Mouse (Mus musculus) forebrain, embryonic 14.5 days (tissue): ENCODE measurements around the gene Cck. TPM values are rescaled to one million over a fixed set of nuclear protein-coding genes. Genes with fewer than 3 reads are reported as not detected.

Experiments
- ATAC-seq: fragments of 200-750 bp; cut with Nextera tagmentation; 2 replicates; pipeline ENCODE4 v1.8.0; 2017; ENCODE audit warnings: mild to moderate bottlenecking, moderate library complexity
- DNase-seq: peaks from one replicate; pipeline ENCODE4 v3.0.0-alpha.2; 2015; ENCODE audit warnings: low spot score
- H3K27ac ChIP-seq: fragments of 300-500 bp; sonication (generic); 2 replicates; pipeline ENCODE4 v1.5.1; 2014; ENCODE audit warnings: low read depth, mild to moderate bottlenecking, control low read depth, low read length, moderate library complexity
- H3K27me3 ChIP-seq: fragments of 300-500 bp; sonication (generic); replicated peaks from 2 replicates; pipeline ENCODE4 v1.6.1; 2014; ENCODE audit warnings: low read length, control low read depth, mixed read lengths; ENCODE audit not compliant: control insufficient read depth, insufficient read depth
- H3K36me3 ChIP-seq: fragments of 300-500 bp; sonication (generic); 2 replicates; pipeline ENCODE4 v1.6.1; 2014; ENCODE audit warnings: low read length, control low read depth; ENCODE audit not compliant: control insufficient read depth, insufficient read depth
- H3K4me1 ChIP-seq: fragments of 300-500 bp; sonication (generic); 2 replicates; pipeline ENCODE4 v1.6.1; 2014; ENCODE audit warnings: antibody characterized with exemption, low read length, control low read depth; ENCODE audit not compliant: control insufficient read depth, insufficient read depth
- H3K4me2 ChIP-seq: fragments of 300-500 bp; sonication (generic); 2 replicates; pipeline ENCODE4 v1.6.1; 2014; ENCODE audit warnings: mild to moderate bottlenecking, control low read depth, low read length
- H3K4me3 ChIP-seq: fragments of 300-500 bp; sonication (generic); 2 replicates; pipeline ENCODE4 v1.5.1; 2014; ENCODE audit warnings: low read depth, low read length, control low read depth
- H3K9ac ChIP-seq: fragments of 300-500 bp; sonication (generic); 2 replicates; pipeline ENCODE4 v1.6.1; 2014; ENCODE audit warnings: mild to moderate bottlenecking, low read length, control low read depth, moderate library complexity
- H3K9me3 ChIP-seq: fragments of 300-500 bp; sonication (generic); replicated peaks from 2 replicates; pipeline ENCODE4 v1.6.1; 2016; ENCODE audit warnings: low read length, control low read depth, mixed read lengths; ENCODE audit not compliant: control insufficient read depth
- WGBS: fragments of 180-500 bp; shearing (Covaris S2); extraction: QIAGEN DNeasy Blood & Tissue Kit; methylation state at CpG from one replicate; pipeline ENCODE4 v1.1.7; 2014; 5-methylcytosine and 5-hydroxymethylcytosine counted together
- polyA plus RNA-seq: library from polyadenylated mRNA; unstranded; fragments of >200 nt; fragmentation: Nextera tagmentation; extraction: Ambion mirVana; gene quantifications from 2 replicates; pipeline ENCODE4 v1.2.1, GENCODE M21; 2014

Gene Cck
- polyA plus RNA-seq, result 27.1 and 30.2 TPM in 2 replicates

DNA sequence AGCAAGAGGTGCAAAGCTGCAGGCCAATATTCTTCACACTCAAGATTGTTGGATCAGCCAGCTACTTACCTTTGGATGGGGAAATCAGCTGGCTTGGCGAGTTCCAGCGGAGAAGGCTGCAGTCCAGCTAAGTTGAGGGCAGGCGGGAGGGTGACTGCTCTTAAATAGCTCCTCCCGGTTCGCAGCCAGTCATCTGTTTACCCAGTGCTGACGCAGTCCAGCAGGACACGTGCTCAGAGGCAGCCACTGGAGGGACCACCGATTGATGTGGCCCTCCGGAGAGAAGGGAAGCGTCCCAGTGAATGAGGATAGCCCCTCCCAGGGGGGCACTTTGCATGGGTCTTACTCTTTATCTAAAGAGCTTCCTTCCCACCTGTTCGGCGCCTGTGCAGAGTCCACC lies at the start of gene Cck:
TSS of gene Cck (minus strand) at position 166 of the 400 bp plus-strand sequence.
- H3K9ac ChIP-seq, result peak within 1 kb of the TSS; percentile 55; the same call in 1 of the 2 replicates
- peaks cover 9% of the 10 kb centered on the region for H3K4me1 ChIP-seq
- DNase-seq, result no peak
- H3K9me3 ChIP-seq, result no peaks in the 10 kb centered on the region
- peak within 1 kb of the TSS; percentile 52 for H3K4me2 ChIP-seq
- peak within 1 kb of the TSS; percentile 31 for H3K4me3 ChIP-seq
- 6% methylated on average over 12 of the region's 12 CpGs for WGBS
- no peaks in the 10 kb centered on the region for H3K36me3 ChIP-seq
- ATAC-seq, result 0 out of 2 replicates have a peak, but pooled peaks have one; percentile 46
- H3K27me3 ChIP-seq, result peaks cover 40% of the 10 kb centered on the region
- no peak within 1 kb of the TSS for H3K27ac ChIP-seq

DNA sequence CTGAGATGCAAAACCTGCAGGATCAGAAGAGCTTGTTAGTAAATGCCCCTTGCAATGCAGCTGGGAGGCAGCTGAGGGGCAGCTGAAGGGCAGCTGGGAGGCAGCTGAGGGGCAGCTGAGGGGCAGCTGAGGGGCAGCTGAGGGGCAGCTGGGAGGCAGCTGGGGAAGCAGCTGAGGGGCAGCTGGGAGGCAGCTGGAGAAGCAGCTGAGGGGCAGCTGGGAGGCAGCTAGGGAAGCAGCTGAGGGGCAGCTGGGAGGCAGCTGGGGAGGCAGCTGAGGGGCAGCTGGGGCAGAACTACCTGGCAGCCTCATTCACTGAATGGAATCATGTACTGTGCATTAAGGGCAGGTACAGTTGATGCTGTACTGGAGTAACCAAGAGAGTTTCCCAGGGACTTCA lies 46.0 kb upstream of the Cck start:
- Histone ChIP-seq H3K4me3 (no peak overlapping the region), H3K36me3 (no peaks in the 10 kb centered on the region), H3K9ac (no peak overlapping the region), H3K4me1 (no peaks in the 10 kb centered on the region), H3K27me3 (no peaks in the 10 kb centered on the region), H3K9me3 (peaks cover 4% of the 10 kb centered on the region; the same call in 1 of the 2 replicates), H3K27ac (no peak overlapping the region), H3K4me2 (no peak overlapping the region)
- ATAC-seq (no peak), DNase-seq (no peak)

DNA sequence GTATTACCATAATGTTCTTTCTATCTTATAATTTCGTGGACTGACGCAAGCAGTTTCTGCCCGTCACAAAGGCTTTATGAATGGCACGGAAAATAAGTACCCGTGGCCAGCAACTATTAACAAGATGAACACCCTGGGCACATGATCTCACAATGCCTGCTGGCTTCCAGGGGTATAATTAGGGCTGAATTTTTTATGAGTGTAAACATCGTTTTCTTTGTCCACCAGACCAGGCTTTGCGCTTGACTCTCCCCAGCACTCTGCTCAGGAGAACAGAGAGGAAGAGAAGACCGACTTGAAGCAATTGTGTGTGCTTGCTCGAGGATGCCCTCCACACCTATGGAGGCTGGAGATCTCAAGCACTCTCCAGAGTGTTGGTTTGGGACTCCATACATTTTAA lies 37.1 kb upstream of the Cck start:
- Histone ChIP-seq H3K36me3 (no peaks in the 10 kb centered on the region), H3K4me1 (no peaks in the 10 kb centered on the region), H3K9ac (no peak overlapping the region), H3K27ac (no peak overlapping the region), H3K4me2 (no peak overlapping the region), H3K4me3 (no peak overlapping the region), H3K27me3 (no peaks in the 10 kb centered on the region), H3K9me3 (peaks cover 6% of the 10 kb centered on the region; the same call in 1 of the 2 replicates)
- 32% methylated on average over 9 of the region's 9 CpGs for WGBS
- DNase-seq (peak; percentile 39), ATAC-seq (0 out of 2 replicates have a peak, but pooled peaks have one; percentile 34)

DNA sequence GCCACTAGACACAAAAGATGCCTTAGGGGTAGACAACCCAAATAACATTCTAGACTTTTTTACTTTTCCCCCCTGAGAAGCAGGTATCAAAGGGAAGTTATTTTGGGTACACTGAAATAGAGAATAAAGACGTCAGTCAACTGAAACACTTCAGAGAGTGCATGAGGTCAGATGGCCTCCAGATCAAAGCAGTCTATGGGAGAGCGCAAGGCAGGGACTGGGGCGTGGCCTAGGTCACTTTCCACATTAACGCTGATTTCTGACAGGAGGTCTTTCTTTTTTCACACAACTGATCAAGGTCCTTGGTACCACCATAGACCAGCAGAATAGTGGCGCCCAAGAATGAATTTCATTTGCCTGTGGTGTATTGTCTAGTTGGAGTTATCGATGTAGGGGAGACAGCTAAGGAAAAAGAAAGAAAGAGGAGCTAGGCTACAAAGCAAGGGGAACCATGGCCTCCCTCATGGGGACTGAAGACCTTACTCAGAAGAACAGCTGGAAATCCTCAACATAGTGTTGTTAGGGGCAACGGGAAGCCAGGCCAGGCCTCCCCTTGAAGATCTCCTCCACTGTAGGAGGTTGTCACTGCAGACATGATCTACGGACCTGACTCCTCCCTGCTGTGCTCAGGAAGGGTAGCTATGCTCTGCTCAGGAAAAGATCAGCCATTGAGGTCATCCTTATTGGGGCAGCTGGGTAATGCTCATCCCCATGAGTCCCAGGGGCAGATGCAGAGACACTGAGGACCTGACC lies 33.3 kb upstream of the Cck start:
- no peak overlapping the region for H3K4me2 ChIP-seq
- DNase-seq (no peak), ATAC-seq (no peak)
- H3K9ac ChIP-seq, result no peak overlapping the region
- H3K27me3 ChIP-seq, result no peaks in the 10 kb centered on the region
- H3K27ac ChIP-seq, result no peak overlapping the region
- H3K4me1 ChIP-seq, result peaks cover 2% of the 10 kb centered on the region; the same call in 1 of the 2 replicates
- H3K9me3 ChIP-seq, result no peaks in the 10 kb centered on the region
- no peak overlapping the region for H3K4me3 ChIP-seq
- no peaks in the 10 kb centered on the region for H3K36me3 ChIP-seq
- WGBS, result 84% methylated on average over 8 of the region's 8 CpGs

DNA sequence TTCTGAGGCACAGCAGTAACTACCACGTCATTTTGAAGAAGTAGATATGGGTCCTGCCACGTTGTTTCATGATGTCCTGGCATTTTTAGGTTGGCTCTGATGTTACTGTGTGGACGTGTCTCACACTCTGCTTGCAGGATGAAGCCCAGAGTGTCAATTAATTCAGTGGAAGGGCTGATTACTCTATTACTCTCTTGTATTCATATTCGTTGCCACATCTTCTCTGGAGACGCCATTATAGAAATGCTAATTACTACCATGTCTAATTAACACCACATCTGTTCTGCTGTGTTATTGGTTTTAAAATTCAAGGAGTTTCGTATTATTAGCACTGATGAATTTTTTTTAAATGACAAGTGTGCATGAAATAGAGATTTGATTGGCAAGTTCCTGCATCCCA lies 30.7 kb upstream of the Cck start:
- Histone ChIP-seq H3K4me3 (no peak overlapping the region), H3K27me3 (no peaks in the 10 kb centered on the region), H3K9me3 (no peaks in the 10 kb centered on the region), H3K9ac (no peak overlapping the region), H3K27ac (no peak overlapping the region; the same call in 1 of the 2 replicates), H3K4me1 (peaks cover 2% of the 10 kb centered on the region; the same call in 1 of the 2 replicates), H3K36me3 (no peaks in the 10 kb centered on the region), H3K4me2 (no peak overlapping the region)
- peak; percentile 63 for DNase-seq
- WGBS, result 32% methylated on average over 6 of the region's 6 CpGs
- ATAC-seq, result peak; percentile 72

DNA sequence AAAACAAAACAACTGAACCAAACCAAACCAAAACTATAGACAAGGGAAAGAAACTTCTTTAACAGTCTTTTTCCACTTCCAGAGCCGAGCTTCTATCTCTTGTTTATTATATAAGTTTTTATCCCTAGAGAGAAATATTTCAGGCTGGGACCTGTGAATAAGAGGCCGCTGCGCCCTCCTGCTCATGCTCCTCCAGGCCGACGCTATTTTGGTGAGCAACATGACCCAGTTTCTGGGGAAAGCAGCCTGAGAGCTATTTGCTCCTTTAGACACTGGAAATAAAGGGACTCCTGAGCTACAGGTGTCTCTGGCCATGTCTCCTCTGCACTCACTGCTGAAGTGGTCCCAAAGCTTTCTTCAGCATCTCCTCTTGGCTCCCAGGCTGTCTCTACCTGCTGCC lies 24.6 kb upstream of the Cck start:
- DNase-seq, result no peak
- Histone ChIP-seq H3K36me3 (no peaks in the 10 kb centered on the region), H3K9me3 (no peaks in the 10 kb centered on the region), H3K4me2 (no peak overlapping the region), H3K4me3 (no peak overlapping the region), H3K27ac (no peak overlapping the region), H3K4me1 (no peaks in the 10 kb centered on the region), H3K27me3 (no peaks in the 10 kb centered on the region), H3K9ac (no peak overlapping the region)
- no peak for ATAC-seq
- WGBS, result 86% methylated on average over 5 of the region's 5 CpGs

DNA sequence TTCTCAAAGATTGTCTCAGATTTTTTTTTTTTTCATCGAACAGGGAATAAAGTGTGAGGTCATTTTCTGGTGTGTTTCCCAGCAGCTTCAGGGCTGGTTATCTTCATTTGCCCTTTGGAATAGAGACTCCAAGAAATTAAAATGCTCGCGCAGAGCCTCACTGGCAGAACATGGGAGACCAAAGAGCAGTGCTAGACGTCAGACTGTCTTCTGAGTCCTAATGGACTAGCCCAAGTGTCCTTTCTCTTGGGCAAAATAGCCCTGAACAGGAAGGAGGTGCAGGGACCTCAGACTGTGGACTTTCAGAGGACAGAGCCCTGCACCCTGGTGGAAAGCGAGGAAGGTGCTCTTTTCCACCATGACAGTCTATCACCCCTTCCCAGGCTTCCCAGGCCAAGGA lies 19.0 kb upstream of the Cck start:
- no peak overlapping the region for H3K4me3 ChIP-seq
- no peaks in the 10 kb centered on the region for H3K27me3 ChIP-seq
- 86% methylated on average over 5 of the region's 5 CpGs for WGBS
- ATAC-seq (no peak), DNase-seq (no peak)
- H3K36me3 ChIP-seq, result no peaks in the 10 kb centered on the region
- H3K9ac ChIP-seq, result no peak overlapping the region
- no peak overlapping the region for H3K4me2 ChIP-seq
- no peaks in the 10 kb centered on the region for H3K9me3 ChIP-seq
- no peaks in the 10 kb centered on the region for H3K4me1 ChIP-seq
- H3K27ac ChIP-seq, result no peak overlapping the region

DNA sequence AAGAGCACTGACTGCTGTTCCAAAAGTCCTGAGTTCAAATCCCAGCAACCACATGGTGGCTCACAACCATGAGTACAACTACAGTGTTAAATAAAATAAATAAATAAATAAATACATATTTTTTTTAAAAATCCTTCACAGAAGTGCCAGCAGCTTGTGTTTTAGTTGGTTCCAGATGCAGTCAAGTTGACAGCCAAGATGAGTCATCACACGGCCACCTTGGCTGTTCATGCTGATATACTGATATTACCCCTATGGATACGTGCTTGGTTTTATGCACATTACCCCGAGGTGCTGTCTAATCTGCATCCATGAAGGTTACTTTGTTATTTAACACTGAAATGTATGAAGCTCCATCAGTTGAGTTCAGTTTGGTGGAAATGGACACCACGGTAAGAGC lies 16.4 kb upstream of the Cck start:
- no peaks in the 10 kb centered on the region for H3K27me3 ChIP-seq
- no peak overlapping the region for H3K4me3 ChIP-seq
- H3K4me1 ChIP-seq, result no peaks in the 10 kb centered on the region
- H3K4me2 ChIP-seq, result no peak overlapping the region
- 95% methylated on average over 4 of the region's 4 CpGs for WGBS
- no peak overlapping the region for H3K27ac ChIP-seq
- no peaks in the 10 kb centered on the region for H3K9me3 ChIP-seq
- no peaks in the 10 kb centered on the region for H3K36me3 ChIP-seq
- ATAC-seq (no peak), DNase-seq (no peak)
- no peak overlapping the region for H3K9ac ChIP-seq

DNA sequence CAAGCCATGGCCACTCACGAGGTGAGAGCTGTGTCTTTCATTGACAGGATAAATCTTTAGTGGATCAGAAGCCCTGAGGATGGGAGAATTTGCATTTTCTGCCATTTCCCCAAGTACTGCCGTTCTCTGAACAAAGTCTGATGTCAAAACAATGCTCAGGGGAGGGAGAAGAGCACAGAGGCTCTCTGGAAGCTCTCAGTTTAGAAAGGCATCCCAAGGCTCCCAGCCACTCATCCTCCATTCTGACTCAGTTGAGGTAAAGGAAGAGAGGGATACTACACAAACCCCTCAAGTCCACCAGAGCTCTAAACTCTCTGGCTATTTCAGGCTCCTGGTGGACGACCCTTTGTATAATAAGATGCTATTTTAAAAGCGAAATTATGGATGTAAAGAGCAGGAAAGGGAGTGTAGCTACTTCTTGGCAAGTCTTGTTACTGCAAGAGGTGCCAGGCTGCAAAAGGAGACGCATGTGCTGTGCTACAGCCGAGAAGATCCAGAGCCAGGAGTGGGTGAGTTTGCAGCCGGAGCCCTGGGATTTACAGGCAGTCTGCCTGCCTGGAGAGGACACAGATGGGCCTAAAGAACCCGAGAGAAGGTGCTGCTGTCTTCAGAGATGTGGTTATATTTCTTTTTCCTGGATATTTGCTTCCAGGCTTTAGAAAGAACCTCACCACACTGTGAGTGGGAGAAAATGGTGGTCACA lies 11.1 kb upstream of the Cck start:
- Histone ChIP-seq H3K27me3 (no peaks in the 10 kb centered on the region), H3K9me3 (no peaks in the 10 kb centered on the region), H3K27ac (no peak overlapping the region; the same call in 1 of the 2 replicates), H3K4me1 (no peaks in the 10 kb centered on the region), H3K4me3 (no peak overlapping the region), H3K4me2 (no peak overlapping the region), H3K36me3 (no peaks in the 10 kb centered on the region), H3K9ac (no peak overlapping the region)
- ATAC-seq (no peak), DNase-seq (peak; percentile 60)
- WGBS, result 56% methylated on average over 8 of the region's 8 CpGs
